Mouse (Mus musculus): ENCODE data around the gene Gm17651. TPM values are rescaled to one million over a fixed set of nuclear protein-coding genes. Genes with fewer than 3 reads are reported as not detected.

Gene Gm17651
- polyA plus RNA-seq, 1 experiment from 2014 or later: not detected

DNA sequence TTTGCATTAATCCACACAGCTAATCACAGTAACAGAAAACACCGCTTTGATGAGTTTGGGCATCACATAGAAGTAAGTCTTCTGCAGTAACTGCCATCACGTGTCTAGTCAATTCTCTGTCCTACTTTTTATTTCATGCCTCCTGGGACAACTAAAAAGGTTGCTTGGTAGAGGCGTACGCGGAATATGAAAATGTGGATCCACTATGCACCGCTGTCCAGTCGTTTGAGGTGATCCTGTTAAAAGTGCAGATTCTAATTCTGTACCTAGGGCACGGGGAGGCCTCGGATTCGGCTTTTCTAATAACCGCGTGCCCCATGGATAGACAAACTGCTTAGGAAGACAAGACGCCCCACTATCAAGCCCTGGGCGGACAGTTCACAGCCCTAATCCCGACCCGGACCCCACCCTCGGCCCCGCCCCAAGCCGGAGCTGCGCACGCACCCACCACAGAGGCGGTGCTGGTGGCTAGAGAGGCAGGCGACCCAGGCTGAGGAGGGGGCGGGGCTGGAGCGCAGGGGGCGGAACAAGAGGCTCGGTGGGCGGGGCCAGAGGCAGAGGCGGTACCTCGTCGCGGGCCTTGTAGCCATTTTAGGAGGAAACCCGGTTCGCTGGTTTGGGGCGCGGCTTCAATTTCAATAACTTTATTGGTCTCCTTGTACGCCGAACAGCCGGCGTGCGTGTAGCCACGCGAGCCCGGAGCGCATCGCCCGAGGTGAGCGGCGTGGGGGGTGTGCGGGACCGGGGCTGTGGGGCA is 16.7 kb downstream of the Gm17651 start, which contains the start of gene Prkab2:
Prkab2 (plus strand) TSS at position 539 of the 757 bp plus-strand sequence.
- ATAC-seq (ENCODE audit: insufficient number of reproducible peaks, insufficient read depth, low FRiP score, low read depth): peak; percentile 94
- H3K9ac ChIP-seq (ENCODE audit: low read length): peak within 1 kb of the TSS; percentile 84
- peak within 1 kb of the TSS; percentile 81 to 84 for H3K4me3 ChIP-seq (ENCODE audit: control insufficient read depth in 1 of 2, insufficient read depth in 1 of 2, low read depth in 1 of 2, low read length in 2 of 2)
- H3K36me3 ChIP-seq (ENCODE audit: control insufficient read depth, insufficient read depth, low read length): peaks cover 6% of the 10 kb centered on the region
- H3K9me3 ChIP-seq (ENCODE audit: control insufficient read depth, low read length): no peaks in the 10 kb centered on the region
- no peaks in the 10 kb centered on the region for H3K27me3 ChIP-seq (ENCODE audit: control insufficient read depth, insufficient read depth, low read length)
- peak within 1 kb of the TSS; percentile 80 for H3K4me2 ChIP-seq (ENCODE audit: low read length)
- peaks cover 11 to 15% of the 10 kb centered on the region in 2 experiments for H3K4me1 ChIP-seq (ENCODE audit: control insufficient read depth in 2 of 2, insufficient read depth in 2 of 2, low read length in 2 of 2)
- H3K27ac ChIP-seq (replicated peaks in 1 of 2; ENCODE audit: control insufficient read depth in 1 of 2, insufficient read depth in 1 of 2, low read depth in 2 of 2, low read length in 2 of 2): peak within 1 kb of the TSS; percentile 18 to 63; a peak in 3 of 4 replicates
- 2% methylated on average over 51 of the region's 51 CpGs for WGBS

DNA sequence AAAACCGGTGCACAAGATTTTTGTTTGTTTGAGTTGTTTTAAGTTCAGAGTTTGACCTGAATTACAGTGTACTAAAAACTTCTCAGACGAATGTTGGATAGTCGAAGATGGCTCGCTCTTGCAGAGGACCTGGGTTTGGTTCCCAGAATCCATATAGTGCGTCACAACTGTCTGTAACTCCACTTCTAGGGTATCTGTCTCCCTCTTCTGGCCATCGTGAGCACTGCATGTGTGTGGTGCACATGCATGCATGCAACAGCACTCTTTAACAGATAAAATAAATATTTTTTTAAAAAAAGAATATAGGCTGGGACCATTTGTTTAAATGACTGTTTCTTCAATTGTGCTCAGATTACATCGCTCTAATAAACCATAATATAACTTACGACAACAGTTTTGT is 19.6 kb downstream of the Gm17651 start:
- H3K9ac ChIP-seq (ENCODE audit: low read length): no peak overlapping the region
- H3K27me3 ChIP-seq (ENCODE audit: control insufficient read depth, insufficient read depth, low read length): no peaks in the 10 kb centered on the region
- no peaks in the 10 kb centered on the region for H3K36me3 ChIP-seq (ENCODE audit: control insufficient read depth, insufficient read depth, low read length)
- H3K4me1 ChIP-seq (ENCODE audit: control insufficient read depth in 2 of 2, insufficient read depth in 2 of 2, low read length in 2 of 2): peaks cover 20 to 25% of the 10 kb centered on the region in 2 experiments
- 84% methylated on average over 8 of the region's 8 CpGs for WGBS
- ATAC-seq (ENCODE audit: insufficient number of reproducible peaks, insufficient read depth, low FRiP score, low read depth): no peak
- H3K4me3 ChIP-seq (ENCODE audit: control insufficient read depth in 1 of 2, insufficient read depth in 1 of 2, low read depth in 1 of 2, low read length in 2 of 2): no peak overlapping the region
- H3K9me3 ChIP-seq (ENCODE audit: control insufficient read depth, low read length): no peaks in the 10 kb centered on the region
- no peak overlapping the region for H3K4me2 ChIP-seq (ENCODE audit: low read length)
- H3K27ac ChIP-seq (replicated peaks in 1 of 2; ENCODE audit: control insufficient read depth in 1 of 2, insufficient read depth in 1 of 2, low read depth in 2 of 2, low read length in 2 of 2): no peak overlapping the region

DNA sequence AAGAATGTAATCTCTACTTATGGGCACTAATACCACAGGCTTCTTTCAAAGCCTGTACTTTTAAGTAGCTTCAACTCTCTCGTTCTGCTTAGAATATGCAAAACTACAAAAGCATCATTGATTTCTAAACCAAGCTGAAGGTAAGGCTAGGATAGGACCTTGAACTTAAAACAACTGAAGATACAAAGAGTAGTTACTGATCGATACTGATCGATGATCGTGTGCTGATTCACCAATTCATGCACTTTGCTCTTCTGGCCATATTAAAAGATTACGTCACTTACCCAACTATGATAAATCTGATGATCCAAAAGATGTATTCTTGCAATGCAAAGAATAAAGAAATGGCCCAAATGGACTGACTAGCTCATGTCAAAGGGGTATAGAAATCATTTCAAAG is 20.7 kb downstream of the Gm17651 start:
- Histone ChIP-seq H3K27me3 (ENCODE audit: control insufficient read depth, insufficient read depth, low read length) (no peaks in the 10 kb centered on the region), H3K36me3 (ENCODE audit: control insufficient read depth, insufficient read depth, low read length) (no peaks in the 10 kb centered on the region), H3K4me1 (ENCODE audit: control insufficient read depth in 2 of 2, insufficient read depth in 2 of 2, low read length in 2 of 2) (peaks cover 13 to 17% of the 10 kb centered on the region in 2 experiments), H3K27ac (replicated peaks in 1 of 2; ENCODE audit: control insufficient read depth in 1 of 2, insufficient read depth in 1 of 2, low read depth in 2 of 2, low read length in 2 of 2) (no peak overlapping the region), H3K9ac (ENCODE audit: low read length) (no peak overlapping the region), H3K4me3 (ENCODE audit: control insufficient read depth in 1 of 2, insufficient read depth in 1 of 2, low read depth in 1 of 2, low read length in 2 of 2) (no peak overlapping the region), H3K9me3 (ENCODE audit: control insufficient read depth, low read length) (no peaks in the 10 kb centered on the region), H3K4me2 (ENCODE audit: low read length) (no peak overlapping the region)
- 88% methylated on average over 5 of the region's 5 CpGs for WGBS
- ATAC-seq (ENCODE audit: insufficient number of reproducible peaks, insufficient read depth, low FRiP score, low read depth): no peak

DNA sequence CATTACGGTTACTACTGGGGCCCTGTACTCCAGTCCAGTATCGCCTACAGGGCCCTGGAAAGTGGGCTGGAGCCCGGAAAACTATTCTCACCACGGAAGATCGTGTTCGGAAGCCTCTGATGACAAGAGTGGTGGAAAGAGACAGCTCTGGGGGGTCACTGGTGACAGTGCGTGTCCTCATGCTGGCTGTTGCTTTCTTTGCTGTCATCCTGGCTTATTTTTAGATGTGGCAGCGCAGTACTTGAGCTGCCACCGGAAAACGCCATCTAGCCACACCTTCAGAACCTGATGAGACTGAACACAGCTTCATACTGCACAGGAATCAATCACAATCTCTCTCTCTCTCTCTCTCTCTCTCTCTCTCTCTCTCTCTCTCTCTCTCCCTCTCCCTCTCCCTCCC is 22.9 kb downstream of the Gm17651 start:
- Histone ChIP-seq H3K27me3 (ENCODE audit: control insufficient read depth, insufficient read depth, low read length) (no peaks in the 10 kb centered on the region), H3K4me3 (ENCODE audit: control insufficient read depth in 1 of 2, insufficient read depth in 1 of 2, low read depth in 1 of 2, low read length in 2 of 2) (peak overlapping the region; percentile 12 to 16; a peak in 3 of 4 replicates), H3K4me2 (ENCODE audit: low read length) (peak overlapping the region; percentile 61), H3K9ac (ENCODE audit: low read length) (peak overlapping the region; percentile 64), H3K9me3 (ENCODE audit: control insufficient read depth, low read length) (no peaks in the 10 kb centered on the region), H3K4me1 (ENCODE audit: control insufficient read depth in 2 of 2, insufficient read depth in 2 of 2, low read length in 2 of 2) (peaks cover 12 to 17% of the 10 kb centered on the region in 2 experiments), H3K27ac (replicated peaks in 1 of 2; ENCODE audit: control insufficient read depth in 1 of 2, insufficient read depth in 1 of 2, low read depth in 2 of 2, low read length in 2 of 2) (peak overlapping the region; percentile 84 to 86), H3K36me3 (ENCODE audit: control insufficient read depth, insufficient read depth, low read length) (no peaks in the 10 kb centered on the region)
- peak; percentile 55 for ATAC-seq (ENCODE audit: insufficient number of reproducible peaks, insufficient read depth, low FRiP score, low read depth)
- 24% methylated on average over 10 of the region's 10 CpGs for WGBS

DNA sequence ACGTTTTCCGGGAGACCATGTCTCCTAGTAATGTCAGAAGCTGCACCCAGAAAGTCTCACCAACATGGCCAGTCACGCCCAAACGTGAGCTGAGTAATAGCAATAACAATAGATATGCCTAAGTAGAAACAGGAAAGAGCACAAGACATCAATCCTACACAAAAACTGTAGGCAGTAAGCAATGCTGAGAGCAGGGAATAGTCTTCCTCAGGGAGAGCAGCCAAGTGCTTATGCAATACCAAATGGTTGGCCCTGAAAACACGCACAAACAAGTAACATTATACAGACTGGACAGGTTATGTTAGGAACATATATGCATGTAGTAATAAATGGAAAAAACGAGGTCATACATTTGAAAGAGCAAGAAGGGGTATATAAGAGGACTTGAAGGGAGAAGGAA is 25.0 kb downstream of the Gm17651 start:
- Histone ChIP-seq H3K27me3 (ENCODE audit: control insufficient read depth, insufficient read depth, low read length) (no peaks in the 10 kb centered on the region), H3K9me3 (ENCODE audit: control insufficient read depth, low read length) (no peaks in the 10 kb centered on the region), H3K27ac (replicated peaks in 1 of 2; ENCODE audit: control insufficient read depth in 1 of 2, insufficient read depth in 1 of 2, low read depth in 2 of 2, low read length in 2 of 2) (no peak overlapping the region), H3K36me3 (ENCODE audit: control insufficient read depth, insufficient read depth, low read length) (no peaks in the 10 kb centered on the region), H3K4me2 (ENCODE audit: low read length) (no peak overlapping the region), H3K4me1 (ENCODE audit: control insufficient read depth in 2 of 2, insufficient read depth in 2 of 2, low read length in 2 of 2) (peaks cover 12 to 17% of the 10 kb centered on the region in 2 experiments), H3K4me3 (ENCODE audit: control insufficient read depth in 1 of 2, insufficient read depth in 1 of 2, low read depth in 1 of 2, low read length in 2 of 2) (no peak overlapping the region), H3K9ac (ENCODE audit: low read length) (no peak overlapping the region)
- ATAC-seq (ENCODE audit: insufficient number of reproducible peaks, insufficient read depth, low FRiP score, low read depth): no peak
- 76% methylated on average over 6 of the region's 6 CpGs for WGBS

DNA sequence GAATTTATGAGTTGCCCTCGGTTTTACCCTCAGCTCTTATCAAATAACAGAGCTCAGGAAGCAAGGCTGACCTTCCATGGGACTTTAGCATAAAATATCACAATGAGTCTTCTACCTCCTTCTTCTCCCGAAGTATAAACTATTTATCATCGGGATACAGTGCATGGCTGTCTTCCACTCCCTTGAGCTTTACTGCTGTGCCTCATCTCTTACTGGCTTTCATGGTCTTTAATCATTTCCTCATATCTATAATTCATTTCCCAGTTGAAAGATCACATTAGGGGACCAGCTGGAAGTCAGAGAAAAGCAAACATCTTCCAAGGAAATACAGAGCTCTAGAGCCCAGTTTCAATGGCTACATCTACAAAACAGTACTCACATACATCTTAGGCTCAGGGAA is 25.5 kb downstream of the Gm17651 start:
- WGBS: 61% methylated on average over 3 of the region's 3 CpGs
- Histone ChIP-seq H3K9ac (ENCODE audit: low read length) (no peak overlapping the region), H3K27ac (replicated peaks in 1 of 2; ENCODE audit: control insufficient read depth in 1 of 2, insufficient read depth in 1 of 2, low read depth in 2 of 2, low read length in 2 of 2) (no peak overlapping the region), H3K4me1 (ENCODE audit: control insufficient read depth in 2 of 2, insufficient read depth in 2 of 2, low read length in 2 of 2) (peaks cover 12 to 17% of the 10 kb centered on the region in 2 experiments), H3K4me3 (ENCODE audit: control insufficient read depth in 1 of 2, insufficient read depth in 1 of 2, low read depth in 1 of 2, low read length in 2 of 2) (no peak overlapping the region), H3K27me3 (ENCODE audit: control insufficient read depth, insufficient read depth, low read length) (no peaks in the 10 kb centered on the region), H3K4me2 (ENCODE audit: low read length) (no peak overlapping the region), H3K9me3 (ENCODE audit: control insufficient read depth, low read length) (no peaks in the 10 kb centered on the region), H3K36me3 (ENCODE audit: control insufficient read depth, insufficient read depth, low read length) (no peaks in the 10 kb centered on the region)
- ATAC-seq (ENCODE audit: insufficient number of reproducible peaks, insufficient read depth, low FRiP score, low read depth): no peak

DNA sequence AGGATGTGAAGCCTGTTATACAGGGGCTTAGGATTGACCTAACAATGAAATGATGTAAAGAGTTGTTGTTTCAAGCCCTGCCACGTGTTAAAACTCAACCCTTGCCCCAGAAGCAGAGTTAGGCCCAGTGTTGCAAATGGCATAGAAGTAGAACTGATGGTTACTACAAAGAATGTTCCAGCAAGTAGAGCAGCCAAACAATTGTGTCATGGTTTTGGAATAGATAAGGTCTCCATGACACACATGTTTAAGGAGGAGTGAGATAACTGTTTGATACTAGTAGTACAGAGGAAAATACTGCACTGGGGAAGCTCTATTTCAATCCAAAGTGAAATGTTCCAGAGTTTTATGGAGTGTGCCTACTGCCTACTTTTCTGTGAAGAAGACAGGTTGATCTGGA is 26.0 kb downstream of the Gm17651 start:
- peaks cover 12 to 17% of the 10 kb centered on the region in 2 experiments for H3K4me1 ChIP-seq (ENCODE audit: control insufficient read depth in 2 of 2, insufficient read depth in 2 of 2, low read length in 2 of 2)
- H3K27me3 ChIP-seq (ENCODE audit: control insufficient read depth, insufficient read depth, low read length): no peaks in the 10 kb centered on the region
- H3K27ac ChIP-seq (replicated peaks in 1 of 2; ENCODE audit: control insufficient read depth in 1 of 2, insufficient read depth in 1 of 2, low read depth in 2 of 2, low read length in 2 of 2): no peak overlapping the region
- no peak overlapping the region for H3K4me3 ChIP-seq (ENCODE audit: control insufficient read depth in 1 of 2, insufficient read depth in 1 of 2, low read depth in 1 of 2, low read length in 2 of 2)
- H3K9me3 ChIP-seq (ENCODE audit: control insufficient read depth, low read length): no peaks in the 10 kb centered on the region
- 36% methylated on average over 1 of the region's 1 CpGs for WGBS
- no peak for ATAC-seq (ENCODE audit: insufficient number of reproducible peaks, insufficient read depth, low FRiP score, low read depth)
- H3K9ac ChIP-seq (ENCODE audit: low read length): no peak overlapping the region
- H3K36me3 ChIP-seq (ENCODE audit: control insufficient read depth, insufficient read depth, low read length): no peaks in the 10 kb centered on the region
- H3K4me2 ChIP-seq (ENCODE audit: low read length): no peak overlapping the region

Measured in heart, embryonic 14.5 days (tissue).